Mouse (Mus musculus): ENCODE results near the gene Crhr1.

GRCm38 (mm10) chr11:104114690-104115089, 18.0 kb upstream of the Crhr1 start:
- TF ChIP-seq POLR2A (IDR thresholded peaks at IDR 0.05; ENCODE audit: low read depth, low read length): no peak
- no peak for TF ChIP-seq CTCF (IDR thresholded peaks at IDR 0.05; ENCODE audit: borderline replicate concordance, insufficient read depth, low read length)
